Mouse (Mus musculus) gastrocnemius, postnatal 36 days (tissue): ENCODE measurements around the gene Irs1. TPM values are rescaled to one million over a fixed set of nuclear protein-coding genes. Genes with fewer than 3 reads are reported as not detected.
A peak's percentile ranks its signal among the peaks of the same experiment; 100 is the strongest.

Experiments
- DNase-seq, 2 experiments: peaks; one replicate each; pipeline ENCODE4 v3.0.0; 2022
- intact Hi-C: fragments of 180-260 bp; cut with DNase I; formaldehyde crosslinking; loops from one replicate; pipeline ENCODE4 v1.15.1; 2025
- long read RNA-seq, 2 experiments: library from polyadenylated mRNA; stranded (forward); transcript quantifications; one replicate each; pipeline ENCODE4 v2.0.0; 2021
- total RNA-seq, 2 experiments: library from RNA; stranded (reverse); gene quantifications; 2 replicates each; pipeline ENCODE4 v1.2.3; 2021

The Irs1 gene
- 10 to 100 TPM; 46.4 to 49.6 TPM for total RNA-seq
- long read RNA-seq, experiment 1, full-length matches to known transcripts, result 9 of 26 reads
- long read RNA-seq, experiment 1, partial matches to known transcripts, result 0 of 26 reads
- long read RNA-seq, experiment 1, other reads (novel, unspliced or antisense), result 17 of 26 reads
- long read RNA-seq, experiment 2, full-length matches to known transcripts, result 10 of 19 reads
- long read RNA-seq, experiment 2, partial matches to known transcripts, result 0 of 19 reads
- long read RNA-seq, experiment 2, other reads (novel, unspliced or antisense), result 9 of 19 reads

DNA sequence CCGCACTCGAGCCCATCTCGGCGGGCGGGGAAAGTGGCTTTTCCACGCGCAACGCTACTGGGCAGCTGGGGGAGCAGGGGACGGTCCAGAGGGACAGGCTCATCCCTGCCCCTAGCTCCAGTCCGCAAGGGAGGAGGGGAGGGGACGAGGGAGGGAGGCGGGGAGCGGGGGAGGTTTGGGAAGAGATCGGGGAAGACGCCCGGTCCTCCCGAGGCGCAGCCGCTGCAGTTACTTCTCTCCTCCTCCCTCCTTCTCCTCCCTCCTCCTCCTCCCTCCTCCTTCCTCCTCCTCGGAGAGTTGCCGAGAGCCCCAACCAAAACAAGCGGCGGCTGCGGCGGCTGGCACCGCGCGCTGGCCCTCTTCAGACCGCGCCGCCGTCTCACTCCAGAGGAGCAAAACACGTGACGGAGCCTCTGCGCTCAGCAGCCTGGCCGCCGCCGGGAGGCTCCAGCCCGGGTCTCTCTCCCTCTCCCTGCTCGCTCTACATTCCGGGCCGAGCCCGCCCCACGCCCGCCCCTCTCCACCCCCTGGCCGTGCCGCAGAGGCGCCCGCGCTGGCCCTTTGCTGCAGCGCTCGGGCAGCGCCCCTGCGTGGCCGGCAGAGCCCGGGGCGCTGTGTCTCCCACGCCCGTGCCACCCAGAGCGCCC is at the start of gene Irs1:
Irs1 (minus strand) TSS at position 266 of the 647 bp plus-strand sequence.
- intact Hi-C loops, result loop anchor here (2.0 to 5.0 kb wide), 3 partner anchors 141 to 604 kb away; no protein-coding TSS in a partner anchor

DNA sequence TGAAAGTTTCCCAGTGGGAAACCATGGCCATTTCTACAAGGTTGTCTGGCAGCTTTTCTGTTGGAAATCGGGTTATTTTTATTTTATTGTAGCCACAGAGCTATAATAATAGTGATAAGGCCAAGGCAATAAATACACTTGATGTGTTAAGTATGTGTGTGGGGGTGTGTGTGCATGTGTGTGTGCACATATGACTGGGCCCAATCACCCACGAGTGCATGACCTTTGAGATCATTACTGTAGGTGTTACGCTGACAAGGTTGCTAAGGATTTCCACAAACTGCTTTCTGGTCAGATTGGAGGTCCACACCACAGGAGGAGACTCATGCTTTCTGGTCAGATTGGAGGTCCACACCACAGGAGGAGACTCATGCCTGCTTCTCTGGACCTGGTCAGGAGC is 43.3 kb upstream of the Irs1 start:
- intact Hi-C loops, result no loop called here

More for the DNA sequence above, at the start of gene Irs1:
- DNase-seq, result peak; percentile 79 to 82

DNA sequence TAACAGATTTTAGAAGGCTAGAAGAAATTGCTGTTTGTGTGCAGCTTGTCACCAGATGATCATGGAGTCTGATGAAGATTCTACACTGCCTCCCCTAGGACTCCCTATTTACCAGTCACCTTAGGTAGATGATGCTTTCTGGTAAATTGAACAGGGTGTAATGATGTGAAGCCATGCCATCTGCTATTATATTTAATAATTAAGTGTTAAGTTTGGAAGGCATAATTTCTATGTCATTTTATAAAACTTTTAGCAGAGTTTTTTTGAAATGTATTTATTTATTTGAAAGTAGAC is 38.7 kb upstream of the Irs1 start:
- no peak for DNase-seq
- intact Hi-C loops, result no loop called here

More for the DNA sequence above, 43.3 kb upstream of the Irs1 start:
- no peak for DNase-seq

DNA sequence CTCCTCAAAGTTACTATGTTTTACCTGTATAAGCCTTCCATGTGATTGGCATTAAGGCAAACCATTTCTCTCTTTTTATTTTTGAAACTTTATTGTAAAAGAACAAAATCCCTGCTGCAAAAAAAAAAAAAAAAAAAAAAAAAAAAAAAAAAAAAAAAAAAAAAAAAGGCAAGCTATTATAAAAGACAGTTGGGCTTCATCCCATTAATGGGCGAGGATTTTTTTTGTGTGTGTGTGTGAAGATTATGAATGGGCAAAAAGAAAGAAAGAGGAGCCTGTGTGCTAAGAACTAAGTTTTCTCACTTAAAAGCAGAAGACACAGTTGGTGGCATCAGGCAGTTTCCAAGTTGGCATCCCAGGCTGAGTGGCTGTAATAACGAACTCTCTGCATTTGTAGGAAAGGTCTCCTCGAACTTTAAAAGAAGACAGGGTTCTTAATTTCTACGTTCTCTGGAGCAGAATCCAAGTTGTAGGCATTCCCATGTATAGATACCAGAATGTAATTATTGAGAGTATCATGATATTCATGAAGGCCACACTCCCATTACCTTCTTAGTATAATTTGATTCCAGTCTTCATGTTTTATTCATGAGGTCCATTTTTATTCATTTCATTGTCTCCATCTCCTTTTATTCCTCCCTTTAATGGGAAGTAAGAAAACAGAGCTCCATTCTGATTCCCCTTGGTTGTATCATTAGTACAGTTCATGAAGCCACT is 38.2 kb upstream of the Irs1 start:
- no peak for DNase-seq
- intact Hi-C loops, result no loop called here

- no peak for DNase-seq
- intact Hi-C loops, result no loop called here
Measured at GRCm38 (mm10) chr1:82328033-82328775, 37.0 kb upstream of the Irs1 start.

GRCm38 (mm10) chr1:82326120-82326519 is 34.9 kb upstream of the Irs1 start:
- no peak for DNase-seq
- intact Hi-C loops, result no loop called here

DNA sequence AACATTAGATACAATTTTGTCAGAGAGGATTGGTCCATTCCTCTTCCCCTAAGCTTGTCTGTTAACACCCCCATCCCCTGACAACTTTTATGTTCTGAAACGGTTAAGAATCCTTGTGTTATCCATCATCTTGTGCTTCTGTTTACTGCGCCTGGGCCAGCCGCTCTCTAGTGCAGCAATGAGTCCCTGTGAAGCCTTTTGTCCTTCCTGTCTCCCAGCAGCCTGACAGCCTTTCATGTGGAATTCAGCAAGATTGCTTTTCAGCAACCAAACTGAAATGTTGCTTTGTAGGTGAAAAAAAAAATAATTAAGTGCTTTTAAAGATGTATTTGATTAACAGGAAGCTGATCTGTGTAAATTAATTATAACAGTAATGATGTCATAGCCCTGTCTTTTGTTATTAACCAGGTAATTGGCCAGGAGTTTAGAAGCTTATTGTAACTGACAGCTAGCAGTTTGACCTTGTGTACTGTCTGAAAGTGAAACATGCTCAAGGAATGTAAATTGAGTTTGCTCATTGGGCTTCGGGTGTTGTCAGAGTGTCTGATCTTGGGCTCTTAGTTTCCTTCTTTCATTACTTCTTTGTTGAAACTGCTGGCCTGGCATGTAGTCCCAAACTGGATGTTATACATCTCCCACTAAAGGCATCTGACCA is 33.0 kb upstream of the Irs1 start:
- intact Hi-C loops, result no loop called here
- no peak for DNase-seq

GRCm38 (mm10) chr1:82321441-82321840 is 30.2 kb upstream of the Irs1 start:
- intact Hi-C loops, result no loop called here

GRCm38 (mm10) chr1:82320864-82321263 is 29.6 kb upstream of the Irs1 start:
- intact Hi-C loops, result no loop called here
- no peak for DNase-seq

More at GRCm38 (mm10) chr1:82321441-82321840, 30.2 kb upstream of the Irs1 start:
- no peak for DNase-seq

- DNase-seq, result no peak
- intact Hi-C loops, result no loop called here
Measured at GRCm38 (mm10) chr1:82320456-82320855, 29.2 kb upstream of the Irs1 start.

GRCm38 (mm10) chr1:82316746-82317126 is 25.5 kb upstream of the Irs1 start:
- DNase-seq, result peak in 1 of 2 experiments; percentile 6
- intact Hi-C loops, result no loop called here

DNA sequence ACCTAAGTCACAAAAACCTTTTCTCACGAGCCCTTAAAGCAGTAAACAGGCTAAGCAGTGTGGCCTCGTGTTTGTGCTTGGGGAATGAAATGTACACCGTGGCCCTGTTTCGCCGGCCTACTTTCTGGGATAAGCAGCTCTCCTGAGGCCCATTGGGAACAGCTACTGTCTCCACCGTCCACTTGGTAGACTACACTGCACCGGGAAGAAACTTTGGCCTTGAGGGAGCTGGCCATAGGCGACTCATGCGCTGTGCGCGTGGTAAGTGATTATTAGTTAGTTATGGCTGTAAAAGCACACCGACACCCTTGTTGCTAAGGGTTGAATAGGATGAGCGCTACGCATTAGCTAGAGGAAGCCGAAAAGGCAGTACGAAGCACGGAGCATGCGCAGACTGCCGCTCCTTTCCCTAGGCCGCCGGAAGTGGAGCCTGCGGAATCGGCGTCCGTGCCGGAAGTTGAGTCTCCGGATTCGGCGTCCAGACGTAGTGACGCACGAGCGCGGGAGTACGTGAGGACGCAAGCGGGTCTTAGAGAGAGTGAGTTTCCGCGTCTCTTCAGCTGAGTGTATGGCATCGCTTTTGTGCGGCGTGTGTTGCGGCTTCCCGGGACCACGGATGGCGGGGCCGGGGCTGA is 25.0 kb upstream of the Irs1 start, which contains the start of gene Rhbdd1:
Rhbdd1 (plus strand) TSS at position 342 of the 635 bp plus-strand sequence.
- DNase-seq, result peak; percentile 95
- intact Hi-C loops, result no loop called here

- no peak for DNase-seq
Measured at GRCm38 (mm10) chr1:82304483-82304882, 13.3 kb upstream of the Irs1 start.

DNA sequence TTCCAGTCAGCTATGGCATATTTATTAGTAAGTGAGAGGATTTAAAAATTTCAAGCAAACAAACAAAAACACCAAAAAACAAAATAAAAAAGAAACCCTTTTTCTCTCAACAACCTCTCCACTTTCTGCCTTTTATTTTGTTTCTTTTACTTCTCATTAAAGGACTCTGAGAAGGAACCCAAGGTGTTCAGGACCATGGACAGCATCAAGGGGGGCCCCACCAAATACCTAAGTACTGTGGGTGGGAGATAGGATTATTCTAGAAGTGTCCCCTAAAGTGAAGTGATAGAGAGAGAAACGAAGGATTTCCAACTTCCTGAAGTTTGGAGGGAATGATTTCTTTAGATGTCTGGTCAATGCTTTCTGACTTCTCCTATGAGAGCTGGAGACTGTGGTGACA is 7.4 kb upstream of the Irs1 start:
- no peak for DNase-seq
- intact Hi-C loops, result no loop called here

More at GRCm38 (mm10) chr1:82304483-82304882, 13.3 kb upstream of the Irs1 start:
- intact Hi-C loops, result no loop called here

DNA sequence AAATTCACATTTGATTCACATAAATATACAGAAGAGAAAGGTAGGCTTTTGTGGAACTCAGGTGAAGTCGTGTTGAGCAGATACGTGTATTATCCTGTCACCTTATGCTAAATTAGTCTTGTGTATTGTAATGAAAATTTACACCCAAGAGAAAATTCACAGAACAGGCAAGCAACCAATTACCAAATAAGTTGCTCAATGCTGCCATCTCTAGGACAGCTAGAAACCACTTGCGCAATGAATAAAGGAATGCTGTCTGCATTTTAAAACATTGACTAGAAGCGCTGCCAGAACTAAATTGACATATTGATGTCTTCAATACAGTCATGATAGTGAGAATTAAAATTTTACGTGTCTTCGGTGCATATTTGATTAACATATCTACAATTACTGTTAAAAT is 2.9 kb upstream of the Irs1 start:
- DNase-seq, result no peak
- intact Hi-C loops, result loop anchor here (2.0 to 5.0 kb wide), 3 partner anchors 138 to 777 kb away; no protein-coding TSS in a partner anchor

DNA sequence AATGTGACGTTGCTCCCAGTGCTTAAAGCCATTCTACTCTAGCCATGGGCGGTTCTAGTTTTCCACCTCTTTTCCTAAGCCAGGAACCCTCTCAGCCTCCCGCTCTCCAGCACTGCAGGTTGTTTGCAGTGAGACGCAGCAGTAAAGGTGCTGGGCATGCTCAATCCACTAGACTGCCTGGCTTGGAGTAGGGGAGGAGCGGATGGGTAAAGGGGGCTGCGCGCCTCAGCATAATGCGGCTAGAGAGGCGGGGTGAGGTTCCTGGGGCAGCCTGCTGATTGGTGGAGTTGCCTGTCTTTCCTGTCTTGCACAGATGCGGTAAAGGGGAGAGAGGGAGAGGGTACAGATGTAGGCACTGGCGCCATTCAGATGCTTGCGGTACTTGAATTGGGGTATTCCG is 1.6 kb upstream of the Irs1 start:
- peak in 1 of 2 experiments; percentile 22 for DNase-seq
- intact Hi-C loops, result loop anchor here (1.0 to 5.0 kb wide), 3 partner anchors 140 to 605 kb away; no protein-coding TSS in a partner anchor

DNA sequence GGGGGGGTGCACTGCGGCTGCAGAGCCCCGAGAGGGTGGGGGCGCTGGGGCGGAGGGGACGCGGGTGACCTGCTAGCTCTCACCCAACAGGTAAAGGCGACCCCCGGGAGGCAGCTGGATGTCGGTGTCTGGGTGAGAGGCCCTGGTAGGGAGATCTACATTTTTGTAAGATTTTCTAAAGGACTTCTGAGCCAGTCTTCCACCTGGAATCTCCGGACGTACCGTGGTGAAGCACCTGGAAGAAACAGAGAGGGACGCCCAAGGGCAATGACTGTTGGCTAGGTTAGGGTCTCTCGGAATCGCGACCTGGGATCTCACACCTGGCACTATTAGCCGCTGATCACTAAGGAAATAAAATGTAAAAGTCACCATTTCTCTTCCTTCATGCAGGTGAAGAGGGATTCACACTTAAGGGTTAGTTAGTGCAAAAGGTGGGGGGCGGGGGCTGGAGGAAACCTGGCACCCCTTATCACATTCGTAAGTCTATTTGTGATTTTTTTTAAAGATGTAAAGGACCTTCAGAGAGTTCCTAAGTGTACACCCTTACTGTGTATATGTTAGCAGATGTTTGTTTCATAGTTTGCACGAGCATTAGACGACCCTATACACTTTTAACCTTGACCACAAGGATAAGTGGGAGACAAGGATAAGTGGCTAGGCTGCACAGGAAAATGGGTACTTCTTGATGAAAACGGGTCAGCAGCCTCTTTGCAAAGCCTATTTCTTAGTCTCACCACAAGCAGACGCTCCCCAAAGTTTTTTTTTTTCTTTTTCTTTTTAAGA is 905 bp upstream of the Irs1 start:
- DNase-seq, result no peak
- intact Hi-C loops, result loop anchor here (1.0 to 5.0 kb wide), 4 partner anchors 140 to 605 kb away; no protein-coding TSS in a partner anchor

DNA sequence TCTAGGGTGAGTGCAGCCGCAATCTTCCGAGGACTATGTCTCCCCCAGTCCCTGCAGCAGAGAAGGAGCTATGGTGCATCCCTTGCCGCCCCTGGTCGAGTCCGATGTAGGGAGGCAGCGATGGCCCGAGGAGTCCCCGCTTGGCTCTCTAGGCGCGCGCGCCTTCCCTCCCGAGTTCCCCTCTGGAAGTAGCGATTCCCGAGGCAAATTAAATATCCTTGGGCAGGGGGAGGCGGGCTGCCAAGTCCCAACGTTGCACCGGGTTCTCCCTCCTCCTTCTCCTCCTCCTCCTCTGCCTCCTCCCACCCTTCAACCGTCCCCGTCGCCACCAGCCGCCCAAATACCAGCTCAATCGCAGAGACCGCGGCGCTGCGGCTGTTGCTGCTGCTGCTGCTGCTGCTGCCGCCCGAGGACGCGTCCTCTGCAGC is 479 bp downstream of the Irs1 start:
- DNase-seq, result peak; percentile 80 to 85
- intact Hi-C loops, result loop anchor here (2.0 to 5.0 kb wide), 3 partner anchors 142 to 603 kb away; no protein-coding TSS in a partner anchor
